Mouse (Mus musculus) heart, embryonic 14.5 days (tissue): ENCODE measurements around the gene Gm20547. TPM values are rescaled to one million over a fixed set of nuclear protein-coding genes. Genes with fewer than 3 reads are reported as not detected.

Experiments
- ATAC-seq: fragments of 200-750 bp; cut with Nextera tagmentation; 2 replicates; pipeline ENCODE4 v1.8.0; 2017; ENCODE audit warnings: low read depth, moderate TSS enrichment; ENCODE audit not compliant: insufficient number of reproducible peaks, insufficient read depth, low FRiP score
- H3K27ac ChIP-seq, 2 experiments: fragments of 200-500 bp in 1 of 2; fragments of 300-500 bp in 1 of 2; sonication (generic) in 1 of 2; replicated peaks in 1 of 2; 2 replicates each; pipeline ENCODE4 v1.5.1; 2012 to 2014; ENCODE audit warnings: low read depth in 2 of 2, low read length in 2 of 2, control low read depth in 1 of 2, mild to moderate bottlenecking in 1 of 2, mixed read lengths in 1 of 2; ENCODE audit not compliant: control insufficient read depth in 1 of 2, insufficient read depth in 1 of 2
- H3K27me3 ChIP-seq: fragments of 300-500 bp; sonication (generic); 2 replicates; pipeline ENCODE4 v1.6.1; 2014; ENCODE audit warnings: mild to moderate bottlenecking, low read length, control low read depth; ENCODE audit not compliant: control insufficient read depth, insufficient read depth
- H3K36me3 ChIP-seq: fragments of 300-500 bp; sonication (generic); 2 replicates; pipeline ENCODE4 v1.6.1; 2014; ENCODE audit warnings: mild to moderate bottlenecking, control low read depth, low read length, mixed read lengths; ENCODE audit not compliant: control insufficient read depth, insufficient read depth
- H3K4me1 ChIP-seq, 2 experiments: fragments of 200-500 bp in 1 of 2; fragments of 300-500 bp in 1 of 2; sonication (generic) in 1 of 2; 2 replicates each; pipeline ENCODE4 v1.6.1; 2012 to 2014; ENCODE audit warnings: low read length in 2 of 2, control low read depth in 1 of 2, mixed read lengths in 1 of 2; ENCODE audit not compliant: control insufficient read depth in 2 of 2, insufficient read depth in 2 of 2
- H3K4me2 ChIP-seq: fragments of 300-500 bp; sonication (generic); 2 replicates; pipeline ENCODE4 v1.6.1; 2014; ENCODE audit warnings: mild to moderate bottlenecking, low read length
- H3K4me3 ChIP-seq, 2 experiments: fragments of 200-500 bp in 1 of 2; fragments of 300-500 bp in 1 of 2; sonication (generic) in 1 of 2; 2 replicates each; pipeline ENCODE4 v1.5.1; 2012 to 2014; ENCODE audit warnings: low read length in 2 of 2, mild to moderate bottlenecking in 2 of 2, control low read depth in 1 of 2, low read depth in 1 of 2, moderate library complexity in 1 of 2; ENCODE audit not compliant: control insufficient read depth in 1 of 2, insufficient read depth in 1 of 2
- H3K9ac ChIP-seq: fragments of 300-500 bp; sonication (generic); 2 replicates; pipeline ENCODE4 v1.6.1; 2014; ENCODE audit warnings: mild to moderate bottlenecking, low read length
- H3K9me3 ChIP-seq: fragments of 300-500 bp; sonication (generic); 2 replicates; pipeline ENCODE4 v1.6.1; 2016; ENCODE audit warnings: low read length, control low read depth; ENCODE audit not compliant: control insufficient read depth
- WGBS: fragments of 180-500 bp; shearing (Covaris S2); extraction: QIAGEN DNeasy Blood & Tissue Kit; methylation state at CpG from one replicate; pipeline ENCODE4 v1.1.7; 2014; 5-methylcytosine and 5-hydroxymethylcytosine counted together
- polyA plus RNA-seq: library from polyadenylated mRNA; unstranded; fragments of >200 nt; fragmentation: Nextera tagmentation; extraction: Ambion mirVana; gene quantifications from 2 replicates; pipeline ENCODE4 v1.2.1, GENCODE M21; 2014

The Gm20547 gene
- polyA plus RNA-seq, 1 experiment from 2014 or later, result not detected

DNA sequence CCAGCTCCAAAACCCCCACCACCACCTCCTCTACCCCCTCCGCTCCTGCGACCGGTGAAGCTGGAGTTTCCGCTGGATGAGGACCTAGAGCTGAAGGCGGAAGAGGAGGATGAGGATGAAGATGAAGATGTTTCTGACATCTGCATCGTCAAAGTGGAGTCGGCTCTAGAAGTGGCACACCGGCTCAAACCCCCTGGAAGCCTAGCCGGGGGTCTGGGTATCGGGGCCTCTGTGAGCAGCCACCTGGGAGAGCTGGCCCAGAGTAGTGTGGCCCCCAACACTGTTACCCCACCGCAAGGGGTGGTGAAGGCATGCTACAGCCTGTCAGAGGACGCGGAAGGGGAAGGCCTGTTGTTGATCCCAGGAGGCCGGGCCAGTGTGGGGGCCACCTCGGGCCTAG is 13.9 kb upstream of the Gm20547 start:
- 94% methylated on average over 15 of the region's 15 CpGs for WGBS
- H3K9ac ChIP-seq, result peak overlapping the region; percentile 94
- ATAC-seq, result no peak
- peaks cover 4 to 35% of the 10 kb centered on the region in 2 experiments for H3K4me1 ChIP-seq
- H3K4me3 ChIP-seq, result peak overlapping the region in 1 of 2 experiments; percentile 87; a peak in 2 of 4 replicates
- no peaks in the 10 kb centered on the region for H3K9me3 ChIP-seq
- peak overlapping the region; percentile 91; the same call in 1 of the 2 replicates for H3K4me2 ChIP-seq
- 0 out of 4 replicates have a peak overlapping the region, but pooled peaks of 1 of the 2 experiments have one; percentile 86 for H3K27ac ChIP-seq
- peaks cover 7% of the 10 kb centered on the region; the same call in 1 of the 2 replicates for H3K36me3 ChIP-seq
- no peaks in the 10 kb centered on the region for H3K27me3 ChIP-seq

DNA sequence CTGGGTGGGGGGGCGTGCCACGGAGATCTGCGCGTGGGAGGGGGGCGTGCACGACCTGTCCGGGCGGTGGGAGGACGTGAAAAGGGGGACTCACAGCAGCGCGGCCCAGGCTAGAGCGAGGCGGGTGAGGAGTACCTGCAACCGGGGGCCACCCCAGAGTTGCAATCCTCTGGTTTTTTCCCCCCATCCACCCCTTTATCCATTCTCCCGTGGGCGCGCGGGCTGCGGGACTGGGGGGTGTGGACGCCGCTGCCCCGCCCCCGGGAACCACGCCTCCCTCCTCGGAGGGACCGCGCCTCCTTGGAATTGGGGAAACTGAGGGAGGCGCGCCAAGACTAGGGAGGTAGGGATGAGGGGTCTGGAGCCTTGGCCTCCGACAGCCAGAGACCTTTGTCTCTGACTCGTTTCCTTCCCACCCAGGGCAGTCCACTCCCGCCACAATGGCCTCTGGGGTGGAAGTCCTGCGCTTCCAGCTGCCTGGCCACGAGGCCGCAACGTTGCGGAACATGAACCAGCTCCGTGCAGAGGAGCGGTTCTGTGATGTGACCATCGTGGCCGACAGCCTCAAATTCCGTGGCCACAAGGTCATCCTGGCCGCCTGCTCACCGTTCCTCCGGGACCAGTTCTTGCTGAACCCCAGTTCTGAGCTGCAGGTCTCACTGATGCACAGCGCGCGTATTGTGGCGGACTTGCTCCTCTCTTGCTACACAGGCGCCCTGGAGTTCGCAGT is 13.1 kb upstream of the Gm20547 start:
- peak overlapping the region; percentile 69 to 87 for H3K4me3 ChIP-seq
- no peaks in the 10 kb centered on the region for H3K9me3 ChIP-seq
- H3K9ac ChIP-seq, result peak overlapping the region; percentile 94
- H3K36me3 ChIP-seq, result peaks cover 6% of the 10 kb centered on the region; the same call in 1 of the 2 replicates
- H3K4me1 ChIP-seq, result peaks cover 4 to 30% of the 10 kb centered on the region in 2 experiments
- ATAC-seq, result peak; percentile 1; the same call in 1 of the 2 replicates
- peak overlapping the region; percentile 91 for H3K4me2 ChIP-seq
- 12% methylated on average over 46 of the region's 51 CpGs for WGBS
- H3K27ac ChIP-seq, result peak overlapping the region; percentile 6 to 86
- H3K27me3 ChIP-seq, result no peaks in the 10 kb centered on the region

DNA sequence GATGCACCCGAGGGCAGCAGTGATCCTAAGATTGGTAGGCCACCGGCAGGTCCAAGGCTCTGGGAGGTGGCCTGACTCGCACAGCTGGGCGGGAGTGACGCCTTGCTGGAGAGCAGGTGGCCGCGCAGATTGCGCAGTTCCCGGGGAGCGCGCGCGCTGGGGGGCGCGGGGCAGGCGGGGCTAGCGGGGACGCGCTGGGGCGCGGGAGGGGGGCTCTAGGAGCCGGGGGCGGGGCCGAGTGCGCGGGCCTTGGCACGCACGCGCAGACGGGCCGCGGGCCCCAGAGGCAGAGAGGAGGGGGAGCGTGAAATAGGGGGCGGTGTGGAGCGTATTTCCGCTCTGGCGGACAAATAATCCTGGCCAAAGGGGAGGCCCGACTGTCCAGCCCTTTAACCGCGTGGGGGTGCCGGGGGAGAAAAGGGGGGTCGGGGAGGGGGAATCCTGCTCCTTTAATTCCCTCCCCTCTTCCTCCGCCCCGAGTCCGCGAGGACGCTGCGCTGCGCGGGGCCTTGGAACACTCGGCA is 12.3 kb upstream of the Gm20547 start:
- Histone ChIP-seq H3K27me3 (no peaks in the 10 kb centered on the region), H3K9ac (peak overlapping the region; percentile 94), H3K36me3 (peaks cover 6% of the 10 kb centered on the region; the same call in 1 of the 2 replicates), H3K4me1 (peaks cover 4 to 29% of the 10 kb centered on the region in 2 experiments; a peak in 3 of 4 replicates), H3K27ac (peak overlapping the region; percentile 57 to 86), H3K9me3 (no peaks in the 10 kb centered on the region), H3K4me3 (peak overlapping the region; percentile 69 to 87), H3K4me2 (peak overlapping the region; percentile 91)
- ATAC-seq, result peak; percentile 86
- under 1% methylated on average over 44 of the region's 51 CpGs for WGBS

DNA sequence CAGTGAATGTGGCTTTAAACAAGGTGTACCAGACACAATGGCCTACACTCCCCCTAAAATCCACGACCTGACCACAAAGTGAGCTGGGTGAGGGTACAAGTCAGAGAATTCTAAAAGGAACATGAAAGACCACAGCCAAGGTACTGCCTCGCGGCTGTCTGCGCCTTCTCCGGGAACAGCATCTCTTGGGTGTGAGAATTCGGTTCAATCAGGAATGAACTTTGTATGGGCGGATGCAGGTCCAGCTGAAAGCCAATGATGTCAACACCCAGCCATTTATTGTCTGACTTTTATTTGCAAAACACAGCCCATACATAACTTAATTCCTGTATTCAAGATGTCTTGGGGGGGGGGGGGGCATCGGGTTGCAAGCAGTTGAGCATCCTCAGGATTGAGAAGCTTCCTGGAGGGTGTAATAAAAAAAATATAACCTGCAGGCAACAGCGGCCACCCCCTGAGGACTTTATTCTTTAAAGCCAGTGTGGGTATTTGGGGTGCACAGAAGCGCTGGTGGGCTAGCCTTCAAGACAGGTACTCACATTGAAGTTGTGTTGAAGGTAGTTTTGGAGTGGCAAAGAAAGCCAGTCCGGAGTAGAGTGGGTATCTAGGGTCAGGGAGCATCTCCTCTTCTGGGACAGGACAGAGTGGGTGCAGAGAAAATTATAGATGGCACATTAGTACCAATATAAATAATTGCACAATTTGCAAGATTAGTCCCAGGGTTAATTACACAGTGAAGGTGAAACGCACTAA is 11.4 kb upstream of the Gm20547 start:
- H3K36me3 ChIP-seq, result peaks cover 6% of the 10 kb centered on the region; the same call in 1 of the 2 replicates
- 80% methylated on average over 12 of the region's 12 CpGs for WGBS

DNA sequence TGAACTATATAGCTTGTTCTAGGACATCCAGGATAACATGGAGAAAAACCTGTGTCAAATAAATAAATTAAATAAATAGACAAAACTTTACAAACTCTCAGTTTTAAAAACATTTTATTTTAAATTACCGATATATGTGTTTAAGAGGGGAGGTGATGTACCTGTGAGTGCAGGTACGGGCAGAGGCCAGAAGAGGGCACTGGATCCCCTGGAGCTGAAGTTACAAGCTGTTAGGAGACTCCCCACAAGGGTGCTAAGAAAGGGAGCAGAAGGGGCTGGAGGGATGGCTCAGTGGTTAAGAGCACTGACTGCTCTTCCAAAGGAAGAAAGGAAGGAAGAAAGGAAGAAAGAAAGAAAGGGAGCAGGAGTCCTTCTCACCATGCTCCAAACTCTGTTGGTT is 9.5 kb upstream of the Gm20547 start:
- Histone ChIP-seq H3K4me1 (peaks cover 0 to 15% of the 10 kb centered on the region in 2 experiments; a peak in 1 of 4 replicates), H3K27me3 (no peaks in the 10 kb centered on the region), H3K27ac (no peak overlapping the region), H3K9ac (no peak overlapping the region), H3K36me3 (peaks cover 4% of the 10 kb centered on the region; the same call in 1 of the 2 replicates), H3K4me3 (no peak overlapping the region), H3K4me2 (no peak overlapping the region), H3K9me3 (no peaks in the 10 kb centered on the region)
- no peak for ATAC-seq
- WGBS, result 96% methylated on average over 2 of the region's 2 CpGs

More for the DNA sequence above, 11.4 kb upstream of the Gm20547 start:
- H3K9me3 ChIP-seq, result no peaks in the 10 kb centered on the region
- H3K4me2 ChIP-seq, result peak overlapping the region; percentile 91
- peak overlapping the region; percentile 94 for H3K9ac ChIP-seq
- H3K4me3 ChIP-seq, result peak overlapping the region in 1 of 2 experiments; percentile 87; a peak in 1 of 4 replicates
- no peak for ATAC-seq
- peak overlapping the region in 1 of 2 experiments; percentile 86; a peak in 2 of 4 replicates for H3K27ac ChIP-seq
- peaks cover 4 to 29% of the 10 kb centered on the region in 2 experiments; a peak in 3 of 4 replicates for H3K4me1 ChIP-seq
- no peaks in the 10 kb centered on the region for H3K27me3 ChIP-seq

DNA sequence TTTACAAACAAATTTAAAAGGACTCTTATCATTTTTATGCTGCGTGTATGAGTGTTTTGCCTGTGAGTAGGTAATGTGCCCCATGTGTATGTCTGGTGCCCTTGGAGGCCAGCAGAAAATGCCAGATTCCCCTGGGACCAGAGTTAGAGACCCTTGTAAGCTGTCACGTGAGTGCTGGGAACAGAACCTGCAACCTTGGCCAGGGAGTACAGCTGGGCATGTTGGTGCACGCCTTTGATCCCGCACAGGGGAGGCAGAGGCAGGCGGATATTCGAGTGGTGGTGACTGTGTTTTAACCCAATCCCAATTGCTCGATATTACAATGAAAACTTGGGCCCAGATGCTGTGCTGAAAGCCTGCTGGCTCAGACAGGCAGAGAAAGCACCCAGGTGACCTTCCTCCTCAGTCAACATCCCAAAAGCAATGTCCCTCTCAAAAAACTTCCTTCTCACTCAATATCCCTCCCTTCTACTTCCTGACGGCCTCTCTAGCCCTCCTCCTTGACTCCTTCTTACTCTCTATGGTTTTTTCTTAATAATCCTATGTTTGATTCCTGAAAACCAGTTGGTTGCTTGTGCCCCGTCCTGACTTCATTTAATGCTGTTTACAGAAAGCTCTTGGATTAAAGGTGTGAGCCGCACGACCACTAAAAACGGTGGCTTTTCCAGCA is 8.4 kb upstream of the Gm20547 start:
- Histone ChIP-seq H3K4me2 (no peak overlapping the region), H3K4me3 (no peak overlapping the region), H3K9ac (no peak overlapping the region), H3K4me1 (peaks cover 0 to 7% of the 10 kb centered on the region in 2 experiments; a peak in 1 of 4 replicates), H3K9me3 (no peaks in the 10 kb centered on the region), H3K27ac (no peak overlapping the region), H3K36me3 (no peaks in the 10 kb centered on the region), H3K27me3 (no peaks in the 10 kb centered on the region)
- no peak for ATAC-seq
- WGBS, result 80% methylated on average over 12 of the region's 12 CpGs

DNA sequence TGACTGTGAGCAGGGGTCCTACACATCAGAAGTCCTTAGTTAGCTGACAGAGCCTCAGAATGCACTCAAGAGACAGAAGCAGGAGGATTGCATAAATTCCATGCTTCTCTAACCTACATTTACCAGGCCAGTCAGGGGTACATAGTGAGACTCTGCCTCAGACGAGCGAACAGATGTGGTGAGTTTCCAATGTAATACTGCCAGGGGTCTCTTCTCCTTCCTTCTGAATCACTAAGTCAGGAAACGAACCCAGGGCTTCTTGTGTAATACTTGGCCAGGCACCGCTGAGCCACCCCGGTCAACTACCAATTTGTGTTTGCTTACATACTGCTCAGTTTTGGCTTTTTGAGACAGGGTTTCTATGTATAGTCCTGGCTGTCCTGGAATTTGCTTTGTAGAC is 6.1 kb upstream of the Gm20547 start:
- 79% methylated on average over 5 of the region's 5 CpGs for WGBS
- H3K9ac ChIP-seq, result no peak overlapping the region
- no peaks in the 10 kb centered on the region for H3K36me3 ChIP-seq
- no peaks in the 10 kb centered on the region for H3K27me3 ChIP-seq
- H3K27ac ChIP-seq, result no peak overlapping the region
- no peak overlapping the region for H3K4me2 ChIP-seq
- H3K9me3 ChIP-seq, result no peaks in the 10 kb centered on the region
- no peak overlapping the region for H3K4me3 ChIP-seq
- no peaks in the 10 kb centered on the region for H3K4me1 ChIP-seq
- ATAC-seq, result no peak
